Mouse (Mus musculus) liver, adult 2 months (tissue): Measurements from ENCODE around the gene Fkbp8. TPM values are rescaled to one million over a fixed set of nuclear protein-coding genes. Genes with fewer than 3 reads are reported as not detected.
A peak's percentile ranks its signal among the peaks of the same experiment; 100 is the strongest.
"Not testable (repeated sequence)": the region's sequence is repeated elsewhere in the genome, so short reads cannot be mapped to it uniquely, and the experiment has no call there.

Experiments used
- DNase-seq: peaks from one replicate; pipeline ENCODE4 v3.0.0-alpha.2; 2011; ENCODE audit warnings: low read depth, low spot score; ENCODE audit errors: extremely low read depth
- H3K27ac ChIP-seq: fragments of 200-500 bp; replicated peaks from 2 replicates; pipeline ENCODE4 v1.5.1; 2012; ENCODE audit warnings: low read depth, mild to moderate bottlenecking, control low read depth, inconsistent platforms, low read length; ENCODE audit not compliant: insufficient read depth
- H3K27me3 ChIP-seq: fragments of 200-500 bp; 2 replicates; pipeline ENCODE4 v1.6.1; 2012; ENCODE audit warnings: mild to moderate bottlenecking, moderate library complexity, low read length, inconsistent platforms; ENCODE audit not compliant: control insufficient read depth, insufficient read depth
- H3K36me3 ChIP-seq: fragments of 200-500 bp; 2 replicates; pipeline ENCODE4 v1.6.1; 2012; ENCODE audit warnings: low read length, inconsistent platforms; ENCODE audit not compliant: control insufficient read depth, insufficient read depth
- H3K4me1 ChIP-seq: fragments of 200-500 bp; 2 replicates; pipeline ENCODE4 v1.6.1; 2011; ENCODE audit warnings: low read length; ENCODE audit not compliant: control insufficient read depth, insufficient read depth
- H3K4me3 ChIP-seq: fragments of 200-500 bp; 2 replicates; pipeline ENCODE4 v1.5.1; 2011; ENCODE audit warnings: low read depth, mild to moderate bottlenecking, control low read depth, low read length, moderate library complexity; ENCODE audit not compliant: insufficient read depth
- H3K79me2 ChIP-seq: fragments of 200-500 bp; 2 replicates; pipeline ENCODE4 v1.6.1; 2012; ENCODE audit warnings: inconsistent platforms, mild to moderate bottlenecking, low read length, moderate library complexity; ENCODE audit not compliant: control insufficient read depth, insufficient read depth
- H3K9ac ChIP-seq: fragments of 200-500 bp; 2 replicates; pipeline ENCODE4 v1.6.1; 2012; ENCODE audit warnings: low read depth, mild to moderate bottlenecking, control low read depth, inconsistent platforms, low read length
- CTCF ChIP-seq: fragments of 200-500 bp; IDR thresholded peaks from 2 replicates; pipeline ENCODE4 v1.5.1; 2011; ENCODE audit warnings: low read depth, low read length, control low read depth
- POLR2A ChIP-seq: fragments of 200-500 bp; IDR thresholded peaks from 2 replicates; pipeline ENCODE4 v1.6.1; 2011; ENCODE audit warnings: low read length, control low read depth; ENCODE audit not compliant: insufficient read depth; ENCODE audit errors: extremely low read depth
- WGBS: fragments of 180-500 bp; shearing (Covaris S2); methylation state at CpG from one replicate; pipeline ENCODE4 v1.1.7; 2018; 5-methylcytosine and 5-hydroxymethylcytosine counted together
- polyA plus RNA-seq: library from polyadenylated mRNA; depleted of rRNA; stranded (reverse); fragments of >200 nt; gene quantifications from 2 replicates; pipeline ENCODE4 v1.2.3, GENCODE M21; 2012
- total RNA-seq: library from RNA; depleted of rRNA; stranded (reverse); fragments of >200 nt; gene quantifications from 2 replicates; pipeline ENCODE4 v1.2.3, GENCODE M21; 2014

Fkbp8 gene
- total and polyA plus RNA-seq, 2 experiments, result 271 to 455 TPM

DNA sequence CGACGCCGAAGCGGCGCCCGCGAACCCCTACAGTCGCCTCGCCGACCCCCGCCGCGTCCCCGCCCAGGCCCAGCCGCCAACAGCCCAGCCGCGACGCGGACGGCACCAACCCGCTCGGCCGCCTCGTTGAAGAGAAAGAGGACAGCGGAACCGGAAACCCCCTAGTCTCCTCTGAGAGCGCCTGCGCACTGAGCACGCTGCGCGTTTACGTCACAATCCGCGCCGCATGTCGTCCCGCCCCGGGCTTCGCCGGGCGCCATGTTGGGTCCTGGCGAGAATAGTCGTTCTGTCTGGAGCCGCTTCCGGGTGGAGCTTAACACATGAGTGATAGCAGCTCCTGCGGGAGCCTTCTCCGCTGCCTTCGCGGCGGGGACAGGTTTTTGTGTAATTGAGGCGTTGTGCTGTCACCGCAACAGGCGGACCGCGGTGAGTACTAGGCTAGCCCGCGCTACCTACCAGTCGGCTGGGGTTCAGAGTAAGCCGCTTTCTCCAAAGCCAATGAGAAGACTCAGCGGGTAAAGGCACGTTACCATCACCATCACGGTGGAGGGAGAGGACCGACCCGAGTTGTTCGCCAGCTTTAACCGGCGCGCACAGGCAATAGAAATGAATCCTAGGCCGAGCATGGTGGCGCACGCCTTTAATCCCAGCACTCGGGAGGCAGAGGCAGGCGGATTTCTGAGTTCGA lies 17.2 kb upstream of the Fkbp8 start, which contains the start of gene Uba52:
Gene Uba52 (minus strand): TSS at position 574 of the 688 bp plus-strand sequence.
- Histone ChIP-seq H3K9ac (peak within 1 kb of the TSS; percentile 95), H3K27me3 (no peaks in the 10 kb centered on the region), H3K4me1 (peaks cover 21% of the 10 kb centered on the region), H3K36me3 (peaks cover 12% of the 10 kb centered on the region), H3K79me2 (peaks cover 25% of the 10 kb centered on the region; the same call in 1 of the 2 replicates), H3K27ac (peak within 1 kb of the TSS; percentile 92), H3K4me3 (peak within 1 kb of the TSS; percentile 96)
- DNase-seq, result peak; percentile 85
- TF ChIP-seq POLR2A, result peak; percentile 80
- no peak for TF ChIP-seq CTCF
- under 1% methylated on average over 68 of the region's 74 CpGs for WGBS

GRCm38 (mm10) chr8:70511174-70511573 lies 16.4 kb upstream of the Fkbp8 start:
- Histone ChIP-seq H3K4me1 (peaks cover 15% of the 10 kb centered on the region), H3K4me3 (peak overlapping the region; percentile 96), H3K27ac (peak overlapping the region; percentile 92), H3K9ac (peak overlapping the region; percentile 94), H3K36me3 (peaks cover 12% of the 10 kb centered on the region), H3K79me2 (peaks cover 25% of the 10 kb centered on the region; the same call in 1 of the 2 replicates)
- 28% methylated on average over 6 of the region's 6 CpGs for WGBS
- peak; percentile 37 for DNase-seq
- H3K27me3 ChIP-seq, result not testable (repeated sequence)

GRCm38 (mm10) chr8:70511770-70512169 lies 15.8 kb upstream of the Fkbp8 start:
- H3K4me3 ChIP-seq, result no peak overlapping the region
- peaks cover 12% of the 10 kb centered on the region for H3K36me3 ChIP-seq
- no peaks in the 10 kb centered on the region for H3K27me3 ChIP-seq
- peaks cover 25% of the 10 kb centered on the region; the same call in 1 of the 2 replicates for H3K79me2 ChIP-seq
- no peak for DNase-seq
- no peak overlapping the region for H3K9ac ChIP-seq
- 96% methylated on average over 2 of the region's 2 CpGs for WGBS
- peaks cover 15% of the 10 kb centered on the region for H3K4me1 ChIP-seq
- TF ChIP-seq CTCF, result no peak
- TF ChIP-seq POLR2A, result no peak
- no peak overlapping the region for H3K27ac ChIP-seq

DNA sequence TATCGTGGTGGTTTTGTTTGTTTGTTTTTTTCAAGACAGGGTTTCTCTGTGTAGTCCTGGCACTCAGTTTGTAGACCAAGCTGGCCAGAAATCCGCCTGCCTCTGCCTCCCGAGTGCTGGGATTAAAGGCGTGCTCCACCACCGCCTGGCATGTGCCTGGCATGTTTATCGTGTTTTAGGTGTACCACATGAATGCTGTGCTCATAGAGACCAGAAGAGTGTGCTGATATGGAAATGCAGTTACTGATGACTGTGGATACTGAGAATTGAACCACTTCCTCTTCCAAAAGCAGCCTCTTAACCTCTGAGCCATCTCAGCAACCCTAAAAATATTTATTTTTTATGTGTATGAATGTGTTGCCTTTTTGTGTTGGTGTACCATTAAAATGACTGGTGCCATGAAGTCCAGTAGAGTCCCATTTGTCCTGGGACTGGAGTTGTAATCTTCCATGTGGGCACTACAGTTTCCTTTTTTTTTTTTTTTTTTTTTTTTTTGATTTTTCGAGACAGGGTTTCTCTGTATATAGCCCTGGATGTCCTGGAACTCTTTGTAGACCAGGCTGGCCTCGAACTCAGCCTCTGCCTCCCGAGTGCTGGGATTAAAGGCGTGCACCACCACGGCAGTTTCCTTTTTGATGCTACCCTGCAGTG lies 15.1 kb upstream of the Fkbp8 start:
- no peak overlapping the region for H3K4me3 ChIP-seq
- H3K27ac ChIP-seq, result no peak overlapping the region
- H3K9ac ChIP-seq, result no peak overlapping the region
- WGBS, result 77% methylated on average over 11 of the region's 11 CpGs
- H3K27me3 ChIP-seq, result no peaks in the 10 kb centered on the region
- no peak for DNase-seq
- TF ChIP-seq CTCF (no peak), POLR2A (no peak)
- peaks cover 15% of the 10 kb centered on the region for H3K4me1 ChIP-seq
- peaks cover 12% of the 10 kb centered on the region for H3K36me3 ChIP-seq
- H3K79me2 ChIP-seq, result peaks cover 25% of the 10 kb centered on the region; the same call in 1 of the 2 replicates

DNA sequence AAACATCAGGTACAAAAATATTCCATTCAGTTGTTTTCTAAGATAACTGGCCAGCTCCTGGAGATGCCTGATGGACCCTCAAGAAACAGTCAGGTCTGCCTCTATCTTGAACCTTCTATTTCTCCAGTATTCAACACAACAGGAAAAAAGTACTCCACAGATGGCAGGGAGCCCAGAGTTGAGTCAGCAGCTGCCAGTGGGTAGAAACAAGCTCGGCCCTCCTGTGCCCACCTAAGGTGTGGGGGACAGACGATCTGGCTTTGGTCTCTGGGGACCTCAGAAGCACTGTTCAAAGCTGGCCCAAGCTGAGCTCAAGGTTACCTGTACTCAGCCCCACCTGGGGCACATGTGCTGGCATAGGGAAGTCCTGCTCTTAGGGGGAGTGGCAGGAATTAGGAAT lies 14.1 kb upstream of the Fkbp8 start:
- Histone ChIP-seq H3K4me1 (peaks cover 14% of the 10 kb centered on the region), H3K36me3 (peaks cover 4% of the 10 kb centered on the region), H3K27ac (no peak overlapping the region), H3K4me3 (no peak overlapping the region), H3K27me3 (no peaks in the 10 kb centered on the region), H3K9ac (no peak overlapping the region), H3K79me2 (peaks cover 25% of the 10 kb centered on the region; the same call in 1 of the 2 replicates)
- TF ChIP-seq POLR2A (no peak), CTCF (no peak)
- DNase-seq, result no peak
- whole genome bisulfite sequencing, result 37% methylated on average over 2 of the region's 2 CpGs
